Mouse (Mus musculus) testis, postnatal 14 days (tissue): ENCODE measurements around the gene Decr2.
"Not testable (repeated sequence)": the region's sequence is repeated elsewhere in the genome, so short reads cannot be mapped to it uniquely, and the experiment has no call there.

Source experiments
- DNase-seq: peaks from one replicate; pipeline ENCODE4 v3.0.0; 2021; ENCODE audit warnings: low spot score

Gene Decr2

GRCm38 (mm10) chr17:26089905-26090632 is at the start of gene Decr2:
TSS of gene Decr2 (minus strand) at chr17:26090337.
- peak; percentile 85 for DNase-seq

GRCm38 (mm10) chr17:26138901-26139381 is 48.8 kb upstream of the Decr2 start:
- DNase-seq = peak; percentile 81

- DNase-seq = peak; percentile 96
Observed at GRCm38 (mm10) chr17:26138239-26138836, 48.2 kb upstream of the Decr2 start, which contains the start of gene Axin1. TSS of gene Axin1 (plus strand) at chr17:26138688.

- no peak for DNase-seq
Observed at GRCm38 (mm10) chr17:26137751-26138130, 47.6 kb upstream of the Decr2 start.

- no peak for DNase-seq
Observed at GRCm38 (mm10) chr17:26137106-26137750, 47.1 kb upstream of the Decr2 start.

GRCm38 (mm10) chr17:26131856-26132853 is 42.0 kb upstream of the Decr2 start:
- no peak for DNase-seq

GRCm38 (mm10) chr17:26131062-26131732 is 41.1 kb upstream of the Decr2 start:
- no peak for DNase-seq

- DNase-seq = no peak
Observed at GRCm38 (mm10) chr17:26125226-26125625, 35.1 kb upstream of the Decr2 start.

DNA sequence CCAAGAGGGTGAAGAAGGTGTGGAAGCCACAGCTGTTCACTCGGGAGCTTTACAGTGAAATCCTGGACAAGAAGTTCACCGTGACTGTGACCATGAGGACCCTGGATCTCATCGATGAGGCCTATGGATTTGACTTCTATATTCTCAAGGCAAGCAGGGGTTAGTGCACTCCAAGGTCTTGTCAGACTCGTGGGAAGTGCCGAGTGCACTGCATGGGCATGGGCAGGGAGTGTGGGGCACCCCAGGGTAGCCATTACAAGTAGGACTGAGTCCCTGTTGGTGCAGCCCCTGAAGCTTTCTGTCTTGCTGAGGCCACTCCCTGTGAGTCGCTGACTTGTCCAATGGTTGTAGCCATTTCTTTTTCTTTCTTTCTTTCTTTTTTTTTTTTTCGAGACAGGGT is 34.4 kb upstream of the Decr2 start:
- no peak for DNase-seq

- peak; percentile 93 for DNase-seq
Observed at GRCm38 (mm10) chr17:26123267-26123684, 33.1 kb upstream of the Decr2 start, which contains the start of gene Mrpl28. TSS of gene Mrpl28 (plus strand) at chr17:26123500.

DNA sequence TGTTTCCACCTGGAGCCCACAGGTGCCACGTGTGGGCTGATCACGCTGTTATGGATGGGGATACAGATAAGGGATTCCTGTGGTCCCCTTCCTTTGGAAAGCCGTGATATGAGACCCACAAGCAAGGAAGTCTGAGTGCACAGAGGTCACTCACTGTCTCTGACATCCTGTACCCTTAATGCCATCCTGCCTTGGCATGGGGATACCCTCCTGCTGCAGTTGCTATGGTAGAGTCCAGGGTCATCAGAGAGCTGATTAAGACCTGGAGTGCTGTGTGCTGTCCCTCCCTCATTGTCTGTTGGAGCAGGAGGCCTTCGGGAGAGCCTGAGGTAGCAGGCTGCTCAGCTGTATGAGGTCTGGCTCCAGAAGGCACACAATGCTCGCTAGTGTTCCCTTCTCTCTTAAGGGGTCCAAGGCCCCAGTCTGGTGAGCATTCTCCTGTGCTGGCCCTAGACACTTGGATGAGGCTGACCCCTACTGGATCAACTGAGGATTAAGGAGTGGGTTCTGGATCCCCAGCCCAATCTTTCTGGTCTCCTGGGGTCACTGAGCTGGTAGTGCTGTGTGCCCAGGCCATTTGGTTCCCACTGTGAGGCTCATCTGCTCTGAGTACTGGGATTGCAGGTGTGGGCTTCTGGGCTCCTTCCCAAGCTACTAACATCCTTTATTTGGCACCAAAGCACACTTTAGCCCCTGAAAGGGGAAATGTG is 32.4 kb upstream of the Decr2 start:
- peak; percentile 9 for DNase-seq

GRCm38 (mm10) chr17:26119766-26120710 is 29.9 kb upstream of the Decr2 start:
- no peak for DNase-seq

- no peak for DNase-seq
Observed at GRCm38 (mm10) chr17:26116503-26117258, 26.5 kb upstream of the Decr2 start.

GRCm38 (mm10) chr17:26115956-26116487 is 25.9 kb upstream of the Decr2 start:
- no peak for DNase-seq

DNA sequence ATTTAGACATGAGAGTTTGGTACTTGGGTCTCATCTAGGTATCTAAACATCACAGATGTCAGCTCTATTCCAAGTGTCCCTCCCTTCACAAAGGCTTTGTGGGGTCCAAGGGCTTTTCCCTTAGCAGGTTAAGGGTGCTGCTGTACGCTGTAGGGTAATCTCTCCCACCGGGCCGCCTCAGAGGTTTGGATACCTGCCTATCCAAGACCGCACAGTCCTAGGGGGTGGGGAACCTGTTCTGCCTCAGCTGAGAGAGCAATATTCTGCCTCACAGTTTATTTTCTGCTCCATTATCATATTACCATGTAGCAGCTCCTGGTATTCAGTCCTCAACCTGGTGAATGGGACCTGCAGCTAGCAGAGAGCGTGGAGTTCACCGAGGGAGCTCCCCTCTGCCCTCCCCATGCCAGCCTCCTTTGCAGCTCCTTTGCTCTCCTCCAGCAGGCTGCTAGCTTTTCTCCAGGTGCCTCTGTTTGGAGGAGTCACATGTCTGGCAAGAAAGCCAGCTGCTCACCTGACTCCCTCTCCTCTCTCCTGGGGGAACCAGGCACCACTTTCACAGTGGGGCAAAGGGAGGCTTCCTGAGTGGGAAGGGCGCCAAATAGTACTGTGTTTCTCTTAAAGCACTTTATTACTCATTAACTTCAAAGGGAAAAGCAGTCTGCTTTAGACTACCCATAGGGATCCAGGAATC is 25.2 kb upstream of the Decr2 start:
- DNase-seq = no peak

- DNase-seq = not testable (repeated sequence)
Observed at GRCm38 (mm10) chr17:26114461-26114860, 24.3 kb upstream of the Decr2 start.

- DNase-seq = no peak
Observed at GRCm38 (mm10) chr17:26114061-26114460, 23.9 kb upstream of the Decr2 start.
